Mouse (Mus musculus) ES-E14 (cell line): ENCODE results near the gene Wdr75. TPM values are rescaled to one million over a fixed set of nuclear protein-coding genes. Genes with fewer than 3 reads are reported as not detected.

Source experiments
- DNase-seq: peaks from one replicate; pipeline ENCODE4 v3.0.0-alpha.2; 2013; ENCODE audit warnings: low read depth, low spot score
- H3K27ac ChIP-seq: 2 replicates; pipeline ENCODE4 v1.5.1; 2012; ENCODE audit warnings: low read depth, mild to moderate bottlenecking, low read length, moderate library complexity, mixed read lengths; ENCODE audit not compliant: poor library complexity, insufficient read depth, severe bottlenecking
- H3K36me3 ChIP-seq: 2 replicates; pipeline ENCODE4 v1.6.1; 2012; ENCODE audit warnings: mild to moderate bottlenecking, low read length, moderate library complexity, mixed read lengths; ENCODE audit not compliant: control insufficient read depth, poor library complexity, insufficient read depth, severe bottlenecking
- H3K4me1 ChIP-seq, 2 experiments: fragments of 150-350 bp in 1 of 2; sonication (generic) in 1 of 2; 2 replicates each; pipeline ENCODE4 v1.6.1; 2012; ENCODE audit warnings: low read length in 2 of 2, mild to moderate bottlenecking in 1 of 2, mixed read lengths in 1 of 2; ENCODE audit not compliant: control insufficient read depth in 2 of 2, insufficient read depth in 2 of 2, poor library complexity in 1 of 2
- H3K4me3 ChIP-seq, 2 experiments: fragments of 150-350 bp in 1 of 2; sonication (generic) in 1 of 2; 2 replicates each; pipeline ENCODE4 v1.5.1; 2012; ENCODE audit warnings: low read length in 2 of 2, low read depth in 1 of 2, mild to moderate bottlenecking in 1 of 2, mixed read lengths in 1 of 2; ENCODE audit not compliant: insufficient read depth in 1 of 2, poor library complexity in 1 of 2, severe bottlenecking in 1 of 2
- H3K9ac ChIP-seq: 2 replicates; pipeline ENCODE4 v1.6.1; 2012; ENCODE audit warnings: low read depth, mild to moderate bottlenecking, low read length, mixed read lengths; ENCODE audit not compliant: poor library complexity, insufficient read depth, severe bottlenecking
- H3K9me3 ChIP-seq: fragments of 150-350 bp; sonication (generic); 2 replicates; pipeline ENCODE4 v1.6.1; 2012; ENCODE audit warnings: low read depth, mild to moderate bottlenecking, low read length; ENCODE audit not compliant: control insufficient read depth, insufficient read depth
- CHD2 ChIP-seq: IDR thresholded peaks from 2 replicates; pipeline ENCODE4 v1.6.1; 2014; ENCODE audit warnings: mild to moderate bottlenecking, low read depth, low read length, inconsistent platforms
- HCFC1 ChIP-seq: IDR thresholded peaks from 2 replicates; pipeline ENCODE4 v1.6.1; 2012; ENCODE audit warnings: low read length, inconsistent platforms, borderline replicate concordance; ENCODE audit not compliant: insufficient read depth
- MAFK ChIP-seq: IDR thresholded peaks from 2 replicates; pipeline ENCODE4 v1.6.1; 2014; ENCODE audit warnings: mild to moderate bottlenecking, low read depth, low read length, inconsistent platforms; ENCODE audit not compliant: insufficient read depth
- ZC3H11A ChIP-seq: IDR thresholded peaks from 2 replicates; pipeline ENCODE4 v1.6.1; 2012; ENCODE audit warnings: low read depth, mild to moderate bottlenecking, inconsistent platforms, low read length, borderline replicate concordance
- ZNF384 ChIP-seq: IDR thresholded peaks from 2 replicates; pipeline ENCODE4 v1.6.1; 2012; ENCODE audit warnings: low read depth, low read length, inconsistent platforms
- in situ Hi-C, 2 experiments: fragments of 600-800 bp; cut with MboI; formaldehyde crosslinking; loops; one replicate each; pipeline ENCODE4 v1.15.1; 2025; ENCODE audit warnings: low sequenced_read_pairs in 2 of 2, inconsistent platforms in 1 of 2; ENCODE audit not compliant: unreplicated experiment in 2 of 2
- total RNA-seq: library from RNA; depleted of rRNA; stranded (reverse); fragments of 300-350 nt; gene quantifications from 2 replicates; pipeline ENCODE4 v1.2.3, GENCODE M21; 2012

Gene Wdr75
- total RNA-seq, 1 experiment, result 128 TPM

DNA sequence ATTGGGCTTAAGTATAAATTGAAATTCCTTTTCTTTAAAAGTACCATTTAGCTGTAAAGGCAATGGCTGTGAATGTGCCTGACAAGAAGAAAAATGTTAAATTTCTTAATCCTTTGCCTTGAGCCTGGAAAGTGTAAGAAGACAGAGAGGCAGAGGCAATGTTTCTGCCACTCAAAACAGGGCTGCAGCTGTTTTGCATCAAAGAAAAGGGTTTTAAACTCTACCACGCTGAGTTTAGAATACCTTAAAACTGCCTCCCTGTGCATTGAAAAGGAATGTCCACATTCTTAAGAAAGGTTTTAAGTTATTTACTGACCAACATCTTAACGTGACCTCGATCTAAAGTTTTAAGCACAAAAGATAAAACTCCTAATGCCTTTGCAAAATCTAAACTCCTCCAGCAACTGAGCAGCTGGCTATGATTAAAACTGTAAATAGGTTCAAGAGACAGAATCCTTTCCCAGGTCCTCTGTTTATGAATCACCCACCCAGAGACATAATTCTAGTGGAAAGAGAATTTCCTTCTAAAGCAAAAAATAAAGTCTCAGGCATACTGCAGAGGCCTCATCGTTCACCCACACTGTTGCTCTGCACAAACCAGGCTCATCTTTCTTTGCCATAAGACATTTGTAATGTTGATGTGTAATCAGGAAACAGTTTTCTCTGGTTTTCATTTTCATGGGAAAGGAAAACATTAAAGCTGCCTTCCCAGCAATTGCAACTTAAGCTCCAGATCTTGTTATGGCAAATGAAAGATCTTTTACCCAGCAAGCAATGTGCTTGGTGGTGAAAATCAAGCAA is 34.1 kb upstream of the Wdr75 start:
- Histone ChIP-seq H3K27ac (no peak overlapping the region), H3K9ac (no peak overlapping the region)

DNA sequence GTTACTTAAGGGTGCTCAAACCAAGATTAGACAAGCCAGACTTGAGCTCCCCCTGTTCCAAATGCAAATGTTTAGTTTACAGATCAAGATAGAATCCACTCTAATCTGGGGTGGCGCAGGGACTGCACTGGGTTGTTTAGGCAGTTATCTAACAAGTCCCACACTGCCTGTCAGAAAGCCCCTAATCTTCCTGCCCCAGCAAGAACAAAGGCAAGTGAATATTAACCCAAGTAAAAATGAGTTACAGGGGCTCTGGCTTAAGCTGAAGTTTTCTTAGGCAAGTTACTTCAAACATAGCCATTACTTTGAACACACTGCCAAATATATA is 33.5 kb upstream of the Wdr75 start:
- no peaks in the 10 kb centered on the region for H3K9me3 ChIP-seq
- no peaks in the 10 kb centered on the region for H3K4me1 ChIP-seq
- TF ChIP-seq CHD2, result no peak
- TF ChIP-seq HCFC1, result no peak
- TF ChIP-seq MAFK, result no peak
- TF ChIP-seq ZNF384, result no peak
- H3K9ac ChIP-seq, result no peak overlapping the region
- DNase-seq, result no peak
- in situ Hi-C loops, result loop anchor here (10.0 to 25.0 kb wide), 3 partner anchors 324 to 1017 kb away; no protein-coding TSS in a partner anchor
- H3K27ac ChIP-seq, result no peak overlapping the region
- H3K4me3 ChIP-seq, result no peak overlapping the region
- H3K36me3 ChIP-seq, result no peaks in the 10 kb centered on the region

More for the DNA sequence above, 34.1 kb upstream of the Wdr75 start:
- Histone ChIP-seq H3K9me3 (no peaks in the 10 kb centered on the region), H3K4me3 (no peak overlapping the region), H3K36me3 (no peaks in the 10 kb centered on the region), H3K4me1 (no peaks in the 10 kb centered on the region)
- in situ Hi-C loops, result loop anchor here (10.0 to 25.0 kb wide), 3 partner anchors 324 to 1016 kb away; no protein-coding TSS in a partner anchor
- TF ChIP-seq ZNF384, result no peak
- TF ChIP-seq MAFK, result no peak
- no peak for TF ChIP-seq HCFC1
- no peak for TF ChIP-seq CHD2
- TF ChIP-seq ZC3H11A, result no peak
- DNase-seq, result no peak

DNA sequence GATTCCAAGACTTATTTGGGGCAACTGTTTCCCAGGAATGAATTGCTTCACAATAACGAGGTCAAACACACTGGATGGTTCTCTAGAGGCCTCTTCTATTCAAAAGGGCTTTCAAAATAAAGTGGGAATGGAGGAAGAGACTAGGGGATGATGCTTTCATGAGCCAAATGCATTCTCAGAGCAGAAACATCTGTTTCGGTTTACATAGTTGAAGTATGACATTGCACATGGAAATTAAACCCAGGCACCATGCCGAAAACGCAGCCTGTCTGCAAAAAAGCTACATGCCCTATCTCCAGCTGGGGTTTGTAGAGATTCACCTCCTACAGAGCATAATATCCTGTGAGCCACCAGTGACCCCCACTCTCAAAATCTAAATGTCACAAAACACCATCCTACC is 29.3 kb upstream of the Wdr75 start:
- Histone ChIP-seq H3K4me3 (no peak overlapping the region), H3K9me3 (no peaks in the 10 kb centered on the region), H3K36me3 (no peaks in the 10 kb centered on the region), H3K27ac (no peak overlapping the region), H3K9ac (no peak overlapping the region), H3K4me1 (peaks cover 0 to 3% of the 10 kb centered on the region in 2 experiments; a peak in 1 of 4 replicates)
- in situ Hi-C loops, result loop anchor here (10.0 to 25.0 kb wide), 3 partner anchors 328 to 1021 kb away; no protein-coding TSS in a partner anchor
- DNase-seq, result no peak
- TF ChIP-seq HCFC1 (no peak), ZNF384 (no peak), ZC3H11A (no peak), MAFK (no peak), CHD2 (no peak)

DNA sequence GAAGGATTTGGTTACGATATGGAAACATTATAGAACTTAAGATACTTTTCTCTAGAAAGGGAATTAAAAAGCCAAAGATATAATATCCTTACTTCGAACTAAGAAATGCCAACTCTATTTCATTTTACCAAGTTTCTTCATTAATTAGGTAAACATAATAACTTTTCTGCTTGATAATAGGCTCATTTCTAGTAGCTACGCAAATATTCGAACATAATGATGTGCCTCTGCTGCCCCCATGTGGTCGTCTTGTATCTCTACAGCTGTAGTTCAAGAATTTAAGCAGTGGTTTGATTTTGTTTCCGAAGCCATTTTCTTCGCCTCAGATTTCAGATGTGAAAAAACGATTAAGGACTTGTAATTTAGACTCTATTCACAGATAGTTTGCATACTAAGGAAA is 28.8 kb upstream of the Wdr75 start:
- H3K36me3 ChIP-seq, result no peaks in the 10 kb centered on the region
- H3K4me3 ChIP-seq, result no peak overlapping the region
- H3K4me1 ChIP-seq, result peaks cover 0 to 3% of the 10 kb centered on the region in 2 experiments; a peak in 1 of 4 replicates
- in situ Hi-C loops, result loop anchor here (10.0 to 25.0 kb wide), 3 partner anchors 329 to 1021 kb away; no protein-coding TSS in a partner anchor
- TF ChIP-seq ZNF384 (no peak), ZC3H11A (0 out of 2 replicates have a peak, but pooled peaks have one; percentile 50)
- peak; percentile 66 for DNase-seq
- no peak overlapping the region for H3K27ac ChIP-seq
- no peak overlapping the region for H3K9ac ChIP-seq
- no peaks in the 10 kb centered on the region for H3K9me3 ChIP-seq

DNA sequence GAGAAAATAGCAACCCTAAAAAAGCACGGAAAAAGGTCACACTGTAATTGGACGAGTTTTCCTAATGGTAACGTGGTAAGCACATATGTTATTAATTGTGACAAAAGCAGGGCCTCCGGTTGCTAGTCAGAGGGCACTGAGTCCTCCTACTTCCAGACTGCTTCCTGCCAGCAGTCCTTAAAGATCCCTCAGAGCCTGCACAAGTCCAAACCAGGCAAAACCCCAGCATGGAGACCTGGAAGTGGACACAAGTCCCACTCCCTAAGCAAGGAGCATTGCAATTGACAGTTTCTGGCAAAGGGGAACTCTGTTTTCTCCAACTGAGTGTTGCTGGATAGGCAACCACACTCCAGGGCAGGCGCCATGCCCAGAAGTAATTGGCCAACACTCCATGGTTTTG is 27.4 kb upstream of the Wdr75 start:
- Histone ChIP-seq H3K36me3 (no peaks in the 10 kb centered on the region), H3K4me1 (peaks cover 0 to 3% of the 10 kb centered on the region in 2 experiments; a peak in 1 of 4 replicates), H3K27ac (no peak overlapping the region), H3K9me3 (no peaks in the 10 kb centered on the region), H3K4me3 (no peak overlapping the region), H3K9ac (no peak overlapping the region)
- in situ Hi-C loops, result loop anchor here (10.0 to 25.0 kb wide), 3 partner anchors 330 to 1023 kb away; no protein-coding TSS in a partner anchor
- no peak for TF ChIP-seq HCFC1
- TF ChIP-seq ZNF384, result no peak
- TF ChIP-seq CHD2, result no peak
- no peak for TF ChIP-seq ZC3H11A
- TF ChIP-seq MAFK, result no peak
- no peak for DNase-seq
